Mouse (Mus musculus) limb, embryonic 13.5 days (tissue): ENCODE data around the gene Ppm1h. TPM values are rescaled to one million over a fixed set of nuclear protein-coding genes. Genes with fewer than 3 reads are reported as not detected.

Source experiments
- ATAC-seq: fragments of 200-750 bp; cut with Nextera tagmentation; 2 replicates; pipeline ENCODE4 v1.8.0; 2017; ENCODE audit warnings: low read depth, moderate number of reproducible peaks, moderate TSS enrichment; ENCODE audit not compliant: low FRiP score
- H3K27ac ChIP-seq: fragments of 300-500 bp; sonication (generic); 2 replicates; pipeline ENCODE4 v1.5.1; 2015; ENCODE audit warnings: inconsistent platforms, mild to moderate bottlenecking, moderate library complexity
- H3K27me3 ChIP-seq: fragments of 300-500 bp; sonication (generic); 2 replicates; pipeline ENCODE4 v1.6.1; 2015; ENCODE audit warnings: mild to moderate bottlenecking, inconsistent platforms
- H3K36me3 ChIP-seq: fragments of 300-500 bp; sonication (generic); 2 replicates; pipeline ENCODE4 v1.6.1; 2015; ENCODE audit warnings: inconsistent platforms, mild to moderate bottlenecking, moderate library complexity
- H3K4me1 ChIP-seq: fragments of 300-500 bp; sonication (generic); 2 replicates; pipeline ENCODE4 v1.6.1; 2015; ENCODE audit warnings: inconsistent platforms
- H3K4me2 ChIP-seq: fragments of 300-500 bp; sonication (generic); replicated peaks from 2 replicates; pipeline ENCODE4 v1.6.1; 2015; ENCODE audit warnings: inconsistent platforms, mild to moderate bottlenecking, moderate library complexity
- H3K4me3 ChIP-seq: fragments of 300-500 bp; sonication (generic); 2 replicates; pipeline ENCODE4 v1.5.1; 2015; ENCODE audit warnings: moderate library complexity, mild to moderate bottlenecking, inconsistent platforms
- H3K9ac ChIP-seq: fragments of 300-500 bp; sonication (generic); 2 replicates; pipeline ENCODE4 v1.6.1; 2015; ENCODE audit warnings: mild to moderate bottlenecking, inconsistent platforms
- H3K9me3 ChIP-seq: fragments of 300-500 bp; sonication (generic); 2 replicates; pipeline ENCODE4 v1.6.1; 2016; ENCODE audit warnings: inconsistent platforms
- WGBS: fragments of 180-500 bp; shearing (Covaris S2); methylation state at CpG from one replicate; pipeline ENCODE4 v1.1.7; 2015; 5-methylcytosine and 5-hydroxymethylcytosine counted together
- polyA plus RNA-seq: library from polyadenylated mRNA; unstranded; fragments of >200 nt; fragmentation: Nextera tagmentation; extraction: Ambion mirVana; gene quantifications from 2 replicates; pipeline ENCODE4 v1.2.1, GENCODE M21; 2015

Ppm1h gene
- polyA plus RNA-seq, 1 experiment from 2014 or later: 4.1 TPM

DNA sequence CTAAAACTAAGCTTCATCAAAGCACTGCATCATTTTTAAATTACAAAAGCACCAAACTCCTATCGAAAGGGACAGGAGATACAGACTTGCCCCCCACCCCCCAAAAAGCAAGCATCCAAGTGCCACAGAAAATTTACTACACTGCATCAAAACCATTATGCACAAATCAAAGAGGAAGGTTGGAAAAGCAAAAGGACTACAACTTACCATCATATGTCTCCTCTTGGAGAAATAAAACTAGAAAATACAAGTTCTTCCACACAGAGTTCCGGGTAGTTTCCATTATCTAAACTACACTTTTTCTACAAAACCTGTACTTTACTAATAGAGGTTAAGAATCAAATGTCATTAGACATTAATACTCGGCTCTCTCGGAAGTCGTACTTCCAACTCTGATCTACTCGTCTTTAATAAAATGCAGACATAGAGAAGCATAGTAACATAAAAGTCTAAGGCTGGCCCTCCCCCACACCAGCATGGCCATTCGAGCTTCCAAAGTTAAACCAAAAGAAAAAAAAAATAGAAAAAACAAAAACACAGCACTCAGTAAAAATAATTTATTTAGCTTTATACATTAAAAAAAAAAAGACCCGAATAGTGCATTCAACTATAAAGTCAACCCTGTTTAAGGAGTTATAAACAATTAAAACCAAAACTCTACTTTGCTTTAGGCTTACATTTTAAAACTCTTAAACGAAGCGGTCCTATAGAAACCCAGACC is 306.1 kb downstream of the Ppm1h start:
- WGBS: 2% methylated on average over 10 of the region's 10 CpGs
- H3K27me3 ChIP-seq: no peaks in the 10 kb centered on the region
- ATAC-seq: no peak

GRCm38 (mm10) chr10:122985252-122985514 is 306.6 kb downstream of the Ppm1h start:
- Histone ChIP-seq H3K4me3 (peak overlapping the region; percentile 96), H3K27me3 (no peaks in the 10 kb centered on the region), H3K9me3 (peaks cover under 1% of the 10 kb centered on the region; the same call in 1 of the 2 replicates), H3K9ac (peak overlapping the region; percentile 100), H3K4me2 (peak overlapping the region; percentile 63), H3K36me3 (peaks cover 23% of the 10 kb centered on the region), H3K4me1 (peaks cover 28% of the 10 kb centered on the region), H3K27ac (peak overlapping the region; percentile 100)
- no peak for ATAC-seq
- under 1% methylated on average over 37 of the region's 37 CpGs for WGBS

More for the DNA sequence above, 306.1 kb downstream of the Ppm1h start:
- Histone ChIP-seq H3K4me3 (peak overlapping the region; percentile 96), H3K9me3 (peaks cover 3% of the 10 kb centered on the region; the same call in 1 of the 2 replicates), H3K4me2 (peak overlapping the region; percentile 63), H3K9ac (peak overlapping the region; percentile 100), H3K36me3 (peaks cover 28% of the 10 kb centered on the region), H3K27ac (peak overlapping the region; percentile 100), H3K4me1 (peaks cover 28% of the 10 kb centered on the region)

DNA sequence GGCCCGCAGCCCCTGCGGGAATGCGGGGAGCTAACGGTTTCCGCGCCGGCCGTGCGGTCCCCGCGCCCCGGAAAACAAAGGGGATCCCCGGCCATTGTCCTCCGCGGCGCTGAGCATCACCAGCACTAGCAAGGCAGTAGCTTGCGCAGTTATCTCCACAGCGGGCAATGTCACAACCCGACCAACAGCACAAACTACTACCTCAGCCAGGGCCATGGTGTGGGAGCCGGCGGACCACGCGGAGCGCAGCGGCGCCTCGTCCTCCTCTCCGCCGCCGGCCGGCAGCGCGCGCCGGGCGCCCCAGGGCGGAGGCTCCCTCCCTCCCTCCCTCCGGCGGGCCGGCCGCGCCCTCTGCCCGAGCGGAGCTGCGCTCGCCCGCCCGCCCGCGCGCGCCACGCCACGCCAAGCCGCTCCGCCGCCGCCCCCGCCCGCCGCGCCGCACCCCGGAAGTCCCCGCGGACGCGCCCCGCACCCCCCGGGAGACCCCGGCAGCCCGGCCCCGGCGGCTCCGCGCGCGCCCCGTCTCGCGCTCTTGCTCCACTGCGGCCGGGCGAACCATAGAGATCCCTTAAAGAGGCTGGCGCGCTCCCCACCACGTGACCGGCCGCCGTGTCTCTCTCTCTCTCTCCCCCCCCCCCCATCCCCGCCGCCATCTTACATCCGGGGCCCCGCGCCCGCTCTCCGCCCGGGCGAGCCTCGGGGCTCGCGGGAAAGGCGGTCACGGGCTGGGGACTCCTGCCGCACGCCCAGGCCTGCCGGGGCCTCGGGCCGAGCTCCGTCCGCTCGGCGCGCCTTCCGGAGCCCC is 307.2 kb downstream of the Ppm1h start:
- WGBS: under 1% methylated on average over 63 of the region's 115 CpGs
- peak overlapping the region; percentile 96 for H3K4me3 ChIP-seq
- H3K36me3 ChIP-seq: peaks cover 21% of the 10 kb centered on the region

GRCm38 (mm10) chr10:122986320-122987225 is 308.0 kb downstream of the Ppm1h start:
- Histone ChIP-seq H3K4me3 (peak overlapping the region; percentile 96), H3K27ac (peak overlapping the region; percentile 100), H3K4me2 (peak overlapping the region; percentile 63), H3K27me3 (no peaks in the 10 kb centered on the region), H3K4me1 (peaks cover 28% of the 10 kb centered on the region), H3K9me3 (no peaks in the 10 kb centered on the region), H3K36me3 (peaks cover 21% of the 10 kb centered on the region), H3K9ac (peak overlapping the region; percentile 100)
- WGBS: 7% methylated on average over 54 of the region's 54 CpGs
- ATAC-seq: peak; percentile 73

More for the DNA sequence above, 307.2 kb downstream of the Ppm1h start:
- H3K9me3 ChIP-seq: no peaks in the 10 kb centered on the region
- H3K4me1 ChIP-seq: peaks cover 28% of the 10 kb centered on the region
- peak overlapping the region; percentile 63 for H3K4me2 ChIP-seq
- ATAC-seq: peak; percentile 92
- H3K9ac ChIP-seq: peak overlapping the region; percentile 100
- peak overlapping the region; percentile 100 for H3K27ac ChIP-seq
- H3K27me3 ChIP-seq: no peaks in the 10 kb centered on the region

- ATAC-seq: no peak
- peaks cover 28% of the 10 kb centered on the region for H3K4me1 ChIP-seq
- 17% methylated on average over 9 of the region's 9 CpGs for WGBS
- peak overlapping the region; percentile 1; the same call in 1 of the 2 replicates for H3K27ac ChIP-seq
- H3K4me2 ChIP-seq: peak overlapping the region; percentile 12
- peaks cover 21% of the 10 kb centered on the region for H3K36me3 ChIP-seq
- no peak overlapping the region for H3K9ac ChIP-seq
- H3K4me3 ChIP-seq: no peak overlapping the region
- no peaks in the 10 kb centered on the region for H3K27me3 ChIP-seq
- no peaks in the 10 kb centered on the region for H3K9me3 ChIP-seq
Observed at GRCm38 (mm10) chr10:122987671-122988128, 309.1 kb downstream of the Ppm1h start.

GRCm38 (mm10) chr10:122988372-122988771 is 309.8 kb downstream of the Ppm1h start:
- H3K4me3 ChIP-seq: no peak overlapping the region
- 72% methylated on average over 7 of the region's 7 CpGs for WGBS
- no peak overlapping the region for H3K4me2 ChIP-seq
- H3K27me3 ChIP-seq: no peaks in the 10 kb centered on the region
- H3K4me1 ChIP-seq: peaks cover 21% of the 10 kb centered on the region
- no peak overlapping the region for H3K9ac ChIP-seq
- ATAC-seq: no peak
- H3K36me3 ChIP-seq: peaks cover 21% of the 10 kb centered on the region
- no peaks in the 10 kb centered on the region for H3K9me3 ChIP-seq
- H3K27ac ChIP-seq: peak overlapping the region; percentile 1; the same call in 1 of the 2 replicates

- peaks cover 18% of the 10 kb centered on the region for H3K4me1 ChIP-seq
- H3K4me2 ChIP-seq: no peak overlapping the region
- H3K9ac ChIP-seq: no peak overlapping the region
- no peak overlapping the region for H3K27ac ChIP-seq
- no peaks in the 10 kb centered on the region for H3K27me3 ChIP-seq
- H3K4me3 ChIP-seq: no peak overlapping the region
- H3K9me3 ChIP-seq: no peaks in the 10 kb centered on the region
- ATAC-seq: no peak
- whole genome bisulfite sequencing: 87% methylated on average over 9 of the region's 9 CpGs
- peaks cover 30% of the 10 kb centered on the region for H3K36me3 ChIP-seq
Observed at GRCm38 (mm10) chr10:122989916-122990315, 311.4 kb downstream of the Ppm1h start.

GRCm38 (mm10) chr10:122990606-122991005 is 312.0 kb downstream of the Ppm1h start:
- peaks cover 37% of the 10 kb centered on the region for H3K36me3 ChIP-seq
- H3K27ac ChIP-seq: no peak overlapping the region; the same call in 1 of the 2 replicates
- H3K4me2 ChIP-seq: no peak overlapping the region
- no peak overlapping the region for H3K9ac ChIP-seq
- ATAC-seq: no peak
- H3K27me3 ChIP-seq: no peaks in the 10 kb centered on the region
- H3K4me1 ChIP-seq: peaks cover 18% of the 10 kb centered on the region
- no peaks in the 10 kb centered on the region for H3K9me3 ChIP-seq
- 91% methylated on average over 6 of the region's 6 CpGs for WGBS
- H3K4me3 ChIP-seq: no peak overlapping the region

DNA sequence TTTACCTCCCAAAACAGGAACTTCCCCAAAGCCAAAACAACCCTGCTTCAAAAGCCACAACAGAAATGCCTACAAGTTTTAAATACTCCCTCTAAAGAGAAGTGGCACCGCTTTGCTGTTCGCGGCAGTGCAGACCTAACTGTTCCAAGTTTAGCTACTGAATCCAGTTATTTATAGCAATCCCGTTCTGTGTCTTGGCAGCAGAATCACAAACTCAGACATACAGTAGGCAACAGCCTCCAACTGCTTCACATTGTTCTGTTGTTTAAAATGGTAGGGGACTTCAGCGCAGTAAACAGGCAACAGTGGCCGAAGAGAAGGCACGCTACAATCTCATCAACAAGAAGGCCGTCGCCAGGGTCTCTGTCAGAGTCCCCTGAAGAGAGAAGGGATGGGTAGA is 312.5 kb downstream of the Ppm1h start:
- Histone ChIP-seq H3K9me3 (no peaks in the 10 kb centered on the region), H3K4me3 (no peak overlapping the region), H3K4me2 (no peak overlapping the region), H3K9ac (no peak overlapping the region), H3K27ac (no peak overlapping the region), H3K4me1 (peaks cover 18% of the 10 kb centered on the region), H3K36me3 (peaks cover 41% of the 10 kb centered on the region), H3K27me3 (no peaks in the 10 kb centered on the region)
- 90% methylated on average over 9 of the region's 9 CpGs for WGBS
- ATAC-seq: no peak

DNA sequence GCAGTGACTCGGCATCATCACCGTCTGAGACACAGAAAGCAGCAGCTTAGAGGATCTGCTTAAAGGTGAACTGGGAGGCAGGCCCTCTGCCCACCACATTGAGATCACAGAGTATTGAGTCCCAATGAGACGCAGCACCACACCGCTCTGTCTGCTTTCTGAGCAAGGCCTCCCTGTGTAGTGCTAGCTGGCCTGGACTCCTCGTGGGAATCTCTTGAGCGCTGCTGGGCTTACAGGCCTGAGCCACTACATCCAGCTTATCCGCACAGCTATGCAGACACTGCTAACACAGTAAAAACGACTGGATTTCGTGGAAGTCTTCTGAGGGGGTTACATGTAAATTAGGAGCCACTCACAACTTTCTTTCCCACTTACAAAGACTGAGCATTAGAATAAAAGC is 313.1 kb downstream of the Ppm1h start:
- no peak for ATAC-seq
- H3K4me3 ChIP-seq: no peak overlapping the region
- no peak overlapping the region for H3K4me2 ChIP-seq
- no peaks in the 10 kb centered on the region for H3K27me3 ChIP-seq
- 91% methylated on average over 9 of the region's 9 CpGs for WGBS
- H3K4me1 ChIP-seq: peaks cover 17% of the 10 kb centered on the region
- H3K9ac ChIP-seq: no peak overlapping the region
- H3K27ac ChIP-seq: no peak overlapping the region
- H3K9me3 ChIP-seq: no peaks in the 10 kb centered on the region
- peaks cover 47% of the 10 kb centered on the region for H3K36me3 ChIP-seq

DNA sequence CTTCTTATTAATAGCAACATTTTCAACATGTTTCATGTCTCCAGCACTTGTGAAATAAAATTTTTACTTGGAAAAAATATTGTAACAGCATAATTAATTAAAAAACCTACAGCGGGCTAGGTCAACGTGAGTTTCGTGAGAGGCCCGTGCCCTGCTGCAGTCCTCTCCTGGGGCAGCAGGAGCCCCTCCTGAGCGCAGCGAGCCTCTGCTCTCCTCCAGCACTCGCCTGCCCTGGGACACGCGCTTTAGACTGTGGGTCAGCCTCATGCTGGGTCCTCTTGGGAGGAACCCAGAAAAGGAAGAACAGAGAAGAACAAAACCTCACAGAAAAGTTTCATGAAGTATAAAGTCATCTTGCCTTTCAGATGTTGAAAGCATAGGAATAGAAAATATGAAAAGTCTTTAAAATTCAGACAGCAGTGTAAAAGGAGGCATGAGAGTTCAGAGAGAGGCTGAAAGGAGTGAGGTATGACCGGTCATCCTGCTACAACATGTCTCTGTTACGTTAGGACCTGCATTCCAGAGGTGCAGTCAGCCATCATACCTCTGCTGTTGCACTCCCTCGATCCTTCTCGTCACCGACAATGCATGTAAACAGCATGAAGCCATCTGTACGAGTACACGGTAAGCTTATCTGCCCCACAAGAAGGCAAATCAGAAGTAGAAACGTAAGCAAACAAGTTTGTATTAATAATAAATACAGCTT is 316.0 kb downstream of the Ppm1h start:
- H3K4me3 ChIP-seq: no peak overlapping the region
- H3K36me3 ChIP-seq: peaks cover 76% of the 10 kb centered on the region
- no peak overlapping the region for H3K9ac ChIP-seq
- ATAC-seq: no peak
- H3K4me1 ChIP-seq: no peaks in the 10 kb centered on the region
- no peak overlapping the region for H3K4me2 ChIP-seq
- H3K27ac ChIP-seq: no peak overlapping the region
- 71% methylated on average over 17 of the region's 17 CpGs for WGBS
- no peaks in the 10 kb centered on the region for H3K9me3 ChIP-seq
- no peaks in the 10 kb centered on the region for H3K27me3 ChIP-seq
